Mouse (Mus musculus) forebrain, embryonic 14.5 days (tissue): ENCODE measurements around the gene Def6. TPM values are rescaled to one million over a fixed set of nuclear protein-coding genes. Genes with fewer than 3 reads are reported as not detected.
"Not testable (repeated sequence)": the region's sequence is repeated elsewhere in the genome, so short reads cannot be mapped to it uniquely, and the experiment has no call there.

Experiments
- ATAC-seq: fragments of 200-750 bp; cut with Nextera tagmentation; 2 replicates; pipeline ENCODE4 v1.8.0; 2017; ENCODE audit warnings: mild to moderate bottlenecking, moderate library complexity
- DNase-seq: peaks from one replicate; pipeline ENCODE4 v3.0.0-alpha.2; 2015; ENCODE audit warnings: low spot score
- H3K27ac ChIP-seq: fragments of 300-500 bp; sonication (generic); 2 replicates; pipeline ENCODE4 v1.5.1; 2014; ENCODE audit warnings: low read depth, mild to moderate bottlenecking, control low read depth, low read length, moderate library complexity
- H3K27me3 ChIP-seq: fragments of 300-500 bp; sonication (generic); replicated peaks from 2 replicates; pipeline ENCODE4 v1.6.1; 2014; ENCODE audit warnings: low read length, control low read depth, mixed read lengths; ENCODE audit not compliant: control insufficient read depth, insufficient read depth
- H3K36me3 ChIP-seq: fragments of 300-500 bp; sonication (generic); 2 replicates; pipeline ENCODE4 v1.6.1; 2014; ENCODE audit warnings: low read length, control low read depth; ENCODE audit not compliant: control insufficient read depth, insufficient read depth
- H3K4me1 ChIP-seq: fragments of 300-500 bp; sonication (generic); 2 replicates; pipeline ENCODE4 v1.6.1; 2014; ENCODE audit warnings: antibody characterized with exemption, low read length, control low read depth; ENCODE audit not compliant: control insufficient read depth, insufficient read depth
- H3K4me2 ChIP-seq: fragments of 300-500 bp; sonication (generic); 2 replicates; pipeline ENCODE4 v1.6.1; 2014; ENCODE audit warnings: mild to moderate bottlenecking, control low read depth, low read length
- H3K4me3 ChIP-seq: fragments of 300-500 bp; sonication (generic); 2 replicates; pipeline ENCODE4 v1.5.1; 2014; ENCODE audit warnings: low read depth, low read length, control low read depth
- H3K9ac ChIP-seq: fragments of 300-500 bp; sonication (generic); 2 replicates; pipeline ENCODE4 v1.6.1; 2014; ENCODE audit warnings: mild to moderate bottlenecking, low read length, control low read depth, moderate library complexity
- H3K9me3 ChIP-seq: fragments of 300-500 bp; sonication (generic); replicated peaks from 2 replicates; pipeline ENCODE4 v1.6.1; 2016; ENCODE audit warnings: low read length, control low read depth, mixed read lengths; ENCODE audit not compliant: control insufficient read depth
- WGBS: fragments of 180-500 bp; shearing (Covaris S2); extraction: QIAGEN DNeasy Blood & Tissue Kit; methylation state at CpG from one replicate; pipeline ENCODE4 v1.1.7; 2014; 5-methylcytosine and 5-hydroxymethylcytosine counted together
- polyA plus RNA-seq: library from polyadenylated mRNA; unstranded; fragments of >200 nt; fragmentation: Nextera tagmentation; extraction: Ambion mirVana; gene quantifications from 2 replicates; pipeline ENCODE4 v1.2.1, GENCODE M21; 2014

Gene Def6
- polyA plus RNA-seq, 1 experiment from 2014 or later, result 2.4 TPM

- ATAC-seq (no peak), DNase-seq (peak; percentile 24)
- 0 out of 2 replicates have a peak overlapping the region, but pooled peaks have one; percentile 2 for H3K4me2 ChIP-seq
- H3K36me3 ChIP-seq, result no peaks in the 10 kb centered on the region
- H3K4me1 ChIP-seq, result no peaks in the 10 kb centered on the region
- 27% methylated on average over 23 of the region's 23 CpGs for WGBS
- H3K27ac ChIP-seq, result no peak overlapping the region; the same call in 1 of the 2 replicates
- no peaks in the 10 kb centered on the region for H3K27me3 ChIP-seq
- no peak overlapping the region for H3K9ac ChIP-seq
- H3K9me3 ChIP-seq, result no peaks in the 10 kb centered on the region
- no peak overlapping the region for H3K4me3 ChIP-seq
These were observed 10.4 kb downstream of the Def6 start for GRCm38 (mm10) chr17:28217721-28218649.

- H3K9ac ChIP-seq, DNase-seq, H3K36me3 ChIP-seq, H3K27ac ChIP-seq, H3K4me1 ChIP-seq, H3K9me3 ChIP-seq, H3K4me2 ChIP-seq, ATAC-seq, H3K4me3 ChIP-seq, H3K27me3 ChIP-seq: not testable (repeated sequence)
- WGBS, result 93% methylated on average over 10 of the region's 10 CpGs
These were observed 14.9 kb downstream of the Def6 start for GRCm38 (mm10) chr17:28222463-28222862.

GRCm38 (mm10) chr17:28223561-28224391 is 16.2 kb downstream of the Def6 start:
- Histone ChIP-seq H3K36me3 (no peaks in the 10 kb centered on the region), H3K9me3 (no peaks in the 10 kb centered on the region), H3K4me1 (peaks cover 6% of the 10 kb centered on the region; the same call in 1 of the 2 replicates), H3K27me3 (no peaks in the 10 kb centered on the region), H3K9ac (peak overlapping the region; percentile 75), H3K4me3 (peak overlapping the region; percentile 49), H3K4me2 (peak overlapping the region; percentile 78), H3K27ac (peak overlapping the region; percentile 65)
- peak; percentile 87 for DNase-seq
- peak; percentile 84 for ATAC-seq
- under 1% methylated on average over 46 of the region's 46 CpGs for WGBS

- Histone ChIP-seq H3K9me3 (no peaks in the 10 kb centered on the region), H3K36me3 (no peaks in the 10 kb centered on the region), H3K9ac (no peak overlapping the region), H3K27ac (no peak overlapping the region), H3K4me1 (peaks cover 6% of the 10 kb centered on the region; the same call in 1 of the 2 replicates), H3K4me3 (no peak overlapping the region), H3K27me3 (no peaks in the 10 kb centered on the region), H3K4me2 (no peak overlapping the region)
- DNase-seq, result no peak
- 86% methylated on average over 10 of the region's 10 CpGs for WGBS
- no peak for ATAC-seq
These were observed 17.0 kb downstream of the Def6 start for GRCm38 (mm10) chr17:28224615-28225014.

GRCm38 (mm10) chr17:28226014-28226413 is 18.4 kb downstream of the Def6 start:
- 0% methylated on average over 21 of the region's 21 CpGs for WGBS
- H3K27me3 ChIP-seq, result no peaks in the 10 kb centered on the region
- peak overlapping the region; percentile 23 for H3K4me3 ChIP-seq
- peaks cover 6% of the 10 kb centered on the region; the same call in 1 of the 2 replicates for H3K4me1 ChIP-seq
- H3K4me2 ChIP-seq, result peak overlapping the region; percentile 57
- H3K27ac ChIP-seq, result peak overlapping the region; percentile 44; the same call in 1 of the 2 replicates
- no peaks in the 10 kb centered on the region for H3K9me3 ChIP-seq
- DNase-seq, result peak; percentile 93
- peak; percentile 71 for ATAC-seq
- no peaks in the 10 kb centered on the region for H3K36me3 ChIP-seq
- H3K9ac ChIP-seq, result peak overlapping the region; percentile 50

GRCm38 (mm10) chr17:28230486-28230885 is 22.9 kb downstream of the Def6 start:
- H3K9me3 ChIP-seq, result no peaks in the 10 kb centered on the region
- H3K4me2 ChIP-seq, result no peak overlapping the region
- DNase-seq (no peak), ATAC-seq (no peak)
- H3K27me3 ChIP-seq, result no peaks in the 10 kb centered on the region
- H3K36me3 ChIP-seq, result no peaks in the 10 kb centered on the region
- peaks cover 5% of the 10 kb centered on the region; the same call in 1 of the 2 replicates for H3K4me1 ChIP-seq
- H3K27ac ChIP-seq, result no peak overlapping the region
- no peak overlapping the region for H3K4me3 ChIP-seq
- WGBS, result 84% methylated on average over 6 of the region's 6 CpGs
- no peak overlapping the region for H3K9ac ChIP-seq

- H3K4me2 ChIP-seq, result no peak overlapping the region
- no peak overlapping the region for H3K9ac ChIP-seq
- no peaks in the 10 kb centered on the region for H3K27me3 ChIP-seq
- H3K4me1 ChIP-seq, result peaks cover 5% of the 10 kb centered on the region; the same call in 1 of the 2 replicates
- H3K9me3 ChIP-seq, result no peaks in the 10 kb centered on the region
- H3K4me3 ChIP-seq, result no peak overlapping the region
- H3K36me3 ChIP-seq, result no peaks in the 10 kb centered on the region
- H3K27ac ChIP-seq, result no peak overlapping the region
- WGBS, result 86% methylated on average over 18 of the region's 18 CpGs
- DNase-seq (no peak), ATAC-seq (no peak)
These were observed 23.6 kb downstream of the Def6 start for GRCm38 (mm10) chr17:28231026-28231736.

GRCm38 (mm10) chr17:28232475-28233060 is 25.0 kb downstream of the Def6 start, which contains the start of gene Ppard:
Ppard (plus strand) TSS chr17:28232700.
- under 1% methylated on average over 57 of the region's 57 CpGs for WGBS
- Histone ChIP-seq H3K36me3 (no peaks in the 10 kb centered on the region), H3K4me2 (peak within 1 kb of the TSS; percentile 87), H3K27ac (peak within 1 kb of the TSS; percentile 55; the same call in 1 of the 2 replicates), H3K4me1 (peaks cover 5% of the 10 kb centered on the region; the same call in 1 of the 2 replicates), H3K27me3 (no peaks in the 10 kb centered on the region), H3K9me3 (no peaks in the 10 kb centered on the region), H3K9ac (peak within 1 kb of the TSS; percentile 80), H3K4me3 (peak within 1 kb of the TSS; percentile 68)
- peak; percentile 97 for ATAC-seq
- peak; percentile 98 for DNase-seq
